Mouse (Mus musculus) stomach, embryonic 16.5 days (tissue): Measurements from ENCODE around the gene Sspn. TPM values are rescaled to one million over a fixed set of nuclear protein-coding genes. Genes with fewer than 3 reads are reported as not detected.

ENCODE experiments used
- polyA plus RNA-seq: library from polyadenylated mRNA; unstranded; fragments of >200 nt; fragmentation: Nextera tagmentation; extraction: Ambion mirVana; gene quantifications from 2 replicates; pipeline ENCODE4 v1.2.1, GENCODE M21; 2015

Sspn gene
- polyA plus RNA-seq, 1 experiment from 2014 or later, result 17.5 TPM

Other genes with a start within 250 kb of the Sspn start
- 4.9 and 5.7 TPM in 2 replicates for gene Rassf8, start 184.9 kb upstream of the Sspn start, polyA plus RNA-seq
- 1.7 and 2.0 TPM in 2 replicates for gene Bhlhe41, start 66.1 kb upstream of the Sspn start, polyA plus RNA-seq